Mouse (Mus musculus) C2C12 (cell line): ENCODE results near the gene Bcl2.

Experiments used
- CTCF ChIP-seq: IDR thresholded peaks from one replicate; pipeline ENCODE4 v1.5.1; 2011; ENCODE audit not compliant: control insufficient read depth, insufficient read depth, insufficient read length
- MAX ChIP-seq: IDR thresholded peaks from one replicate; pipeline ENCODE4 v1.6.1; 2011; ENCODE audit warnings: mild to moderate bottlenecking, control low read depth
- MYOG ChIP-seq: IDR thresholded peaks from one replicate; pipeline ENCODE4 v1.6.1; 2011; ENCODE audit not compliant: control insufficient read depth, insufficient read length; ENCODE audit errors: extremely low read depth
- USF1 ChIP-seq: IDR thresholded peaks from one replicate; pipeline ENCODE4 v1.6.1; 2011; ENCODE audit warnings: low read depth, mild to moderate bottlenecking, control low read depth, moderate library complexity

DNA sequence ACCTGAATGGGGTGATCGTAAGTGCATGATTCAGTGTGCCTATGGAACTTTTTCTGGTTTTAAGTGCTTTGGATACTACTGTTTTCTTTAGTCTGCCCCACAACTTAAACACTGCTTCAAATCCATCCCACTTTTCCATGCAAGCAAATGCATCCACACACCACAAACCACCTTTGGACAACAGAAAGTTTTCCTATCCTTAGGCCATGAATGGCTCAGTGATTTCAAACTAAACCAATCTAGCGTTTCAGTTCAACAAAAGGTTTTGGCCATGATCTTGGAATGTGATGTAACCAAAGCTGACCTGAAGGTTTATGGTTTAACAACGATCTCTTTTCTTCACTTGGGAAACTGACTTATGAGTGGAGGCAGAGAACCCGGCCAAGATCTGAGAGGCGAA is 51.6 kb downstream of the Bcl2 start:
- TF ChIP-seq CTCF (no peak), USF1 (no peak), MYOG (no peak), MAX (no peak)
